Mouse (Mus musculus) olfactory bulb, adult 2 months (tissue): ENCODE results near the gene Fbxl2.

Source experiments
- CTCF ChIP-seq: fragments of 200-500 bp; IDR thresholded peaks from 2 replicates; pipeline ENCODE4 v1.5.1; 2012; ENCODE audit warnings: low read depth, mild to moderate bottlenecking, low read length, moderate library complexity; ENCODE audit not compliant: insufficient read depth
- POLR2A ChIP-seq: fragments of 200-500 bp; IDR thresholded peaks from 2 replicates; pipeline ENCODE4 v1.6.1; 2012; ENCODE audit warnings: mild to moderate bottlenecking, low read depth, low read length, moderate library complexity; ENCODE audit not compliant: insufficient read depth

DNA sequence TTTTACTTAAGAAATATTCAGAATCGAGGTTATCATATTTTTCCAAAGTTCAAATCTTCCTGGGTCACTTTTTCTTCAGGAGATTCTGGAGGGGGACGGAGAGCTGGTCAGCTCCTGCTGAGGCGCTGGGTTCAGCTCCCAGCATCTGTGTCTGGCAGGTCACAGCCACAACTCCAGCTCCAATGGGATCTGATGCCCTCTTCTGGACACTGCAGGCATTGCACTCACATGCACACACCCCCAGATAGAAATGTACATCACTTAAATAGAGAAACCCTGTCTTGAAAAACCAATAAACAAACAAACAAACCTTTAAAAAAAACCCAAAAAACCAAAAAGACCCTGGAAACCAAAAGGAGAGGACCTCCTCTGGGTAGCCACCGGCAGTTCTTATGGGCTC, 30.3 kb downstream of the Fbxl2 start:
- no peak for TF ChIP-seq CTCF
- no peak for TF ChIP-seq POLR2A
